Mouse (Mus musculus) ovary, postnatal 10 days (tissue): ENCODE results near the gene Rin3.

Source experiments
- DNase-seq: peaks from one replicate; pipeline ENCODE4 v3.0.0; 2022; ENCODE audit warnings: low spot score

Rin3 gene

GRCm38 (mm10) chr12:102370931-102371500 is 88.2 kb downstream of the Rin3 start:
- DNase-seq, result no peak

GRCm38 (mm10) chr12:102372322-102372721 is 89.5 kb downstream of the Rin3 start:
- no peak for DNase-seq

- DNase-seq, result no peak
Measured at GRCm38 (mm10) chr12:102382180-102382579, 99.3 kb downstream of the Rin3 start.

- DNase-seq, result no peak
Measured at GRCm38 (mm10) chr12:102383288-102383687, 100.4 kb downstream of the Rin3 start.

- DNase-seq, result no peak
Measured at GRCm38 (mm10) chr12:102384819-102385218, 102.0 kb downstream of the Rin3 start.

- DNase-seq, result peak; percentile 71
Measured at GRCm38 (mm10) chr12:102387219-102387917, 104.5 kb downstream of the Rin3 start.

- no peak for DNase-seq
Measured at GRCm38 (mm10) chr12:102390042-102390441, 107.2 kb downstream of the Rin3 start.

GRCm38 (mm10) chr12:102391109-102391508 is 108.3 kb downstream of the Rin3 start:
- DNase-seq, result no peak

- DNase-seq, result no peak
Measured at GRCm38 (mm10) chr12:102391982-102392381, 109.1 kb downstream of the Rin3 start.

- no peak for DNase-seq
Measured at GRCm38 (mm10) chr12:102394496-102394895, 111.6 kb downstream of the Rin3 start.

- DNase-seq, result no peak
Measured at GRCm38 (mm10) chr12:102395537-102395936, 112.7 kb downstream of the Rin3 start.

- no peak for DNase-seq
Measured at GRCm38 (mm10) chr12:102395998-102396991, 113.4 kb downstream of the Rin3 start.

GRCm38 (mm10) chr12:102398588-102398987 is 115.7 kb downstream of the Rin3 start:
- no peak for DNase-seq

GRCm38 (mm10) chr12:102413171-102413570 is 130.3 kb downstream of the Rin3 start:
- no peak for DNase-seq

- no peak for DNase-seq
Measured at GRCm38 (mm10) chr12:102414686-102415085, 131.8 kb downstream of the Rin3 start.

- DNase-seq, result no peak
Measured at GRCm38 (mm10) chr12:102416391-102416837, 133.6 kb downstream of the Rin3 start.

- DNase-seq, result no peak
Measured at GRCm38 (mm10) chr12:102416955-102417510, 134.2 kb downstream of the Rin3 start.

- DNase-seq, result no peak
Measured at GRCm38 (mm10) chr12:102417701-102418100, 134.9 kb downstream of the Rin3 start.

- DNase-seq, result no peak
Measured at GRCm38 (mm10) chr12:102419544-102419943, 136.7 kb downstream of the Rin3 start.

- DNase-seq, result no peak
Measured at GRCm38 (mm10) chr12:102420168-102420890, 137.5 kb downstream of the Rin3 start.

GRCm38 (mm10) chr12:102422065-102422464 is 139.2 kb downstream of the Rin3 start:
- no peak for DNase-seq
